Mouse (Mus musculus) kidney, postnatal 36 days (tissue): Measurements from ENCODE around the gene Nyap2.
"Not testable (repeated sequence)": the region's sequence is repeated elsewhere in the genome, so short reads cannot be mapped to it uniquely, and the experiment has no call there.

Source experiments
- DNase-seq, 2 experiments: peaks; one replicate each; pipeline ENCODE4 v3.0.0; 2021 to 2022; ENCODE audit warnings: mixed read lengths in 2 of 2

Nyap2 gene

DNA sequence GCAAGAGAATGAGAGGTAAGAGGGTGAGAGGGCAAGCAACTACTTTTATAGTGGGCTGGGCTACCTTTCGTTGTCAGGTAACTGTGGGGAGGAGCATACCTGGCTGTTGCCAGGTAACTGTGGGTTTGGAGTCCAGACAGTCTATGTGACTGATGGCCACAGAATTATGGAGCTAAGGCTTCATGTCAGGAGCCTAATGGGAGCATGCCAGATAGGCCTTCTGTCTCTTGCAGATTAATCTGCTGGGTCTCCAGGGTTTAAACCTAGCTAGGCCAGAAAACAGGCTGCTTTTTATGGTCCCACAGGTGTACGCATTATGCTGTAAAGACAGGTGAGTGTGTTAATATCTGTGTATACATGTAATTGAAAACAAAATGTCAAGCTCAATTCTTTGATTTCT is 132.8 kb downstream of the Nyap2 start:
- no peak for DNase-seq

DNA sequence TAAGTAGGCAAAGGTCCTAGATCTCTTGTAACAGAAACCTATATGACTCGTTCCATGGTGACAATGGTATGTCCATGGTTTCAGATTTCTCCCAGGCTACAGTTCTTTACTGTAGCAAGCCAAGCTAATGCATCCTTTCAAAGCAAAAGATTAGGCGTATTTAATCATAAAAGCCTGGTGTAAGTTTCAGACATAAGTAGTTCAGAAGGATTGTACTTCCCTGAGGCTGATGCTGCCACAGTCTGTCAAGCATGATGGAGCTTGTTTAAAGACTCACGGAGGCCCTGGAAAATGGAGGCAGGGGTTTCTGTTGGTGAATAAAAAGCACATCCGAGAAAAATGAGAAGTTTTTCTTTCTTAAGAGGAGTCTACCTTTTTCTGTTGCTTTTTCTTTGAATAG is 134.7 kb downstream of the Nyap2 start:
- DNase-seq: no peak

GRCm38 (mm10) chr1:81219790-81220189 is 143.0 kb downstream of the Nyap2 start:
- DNase-seq: no peak

DNA sequence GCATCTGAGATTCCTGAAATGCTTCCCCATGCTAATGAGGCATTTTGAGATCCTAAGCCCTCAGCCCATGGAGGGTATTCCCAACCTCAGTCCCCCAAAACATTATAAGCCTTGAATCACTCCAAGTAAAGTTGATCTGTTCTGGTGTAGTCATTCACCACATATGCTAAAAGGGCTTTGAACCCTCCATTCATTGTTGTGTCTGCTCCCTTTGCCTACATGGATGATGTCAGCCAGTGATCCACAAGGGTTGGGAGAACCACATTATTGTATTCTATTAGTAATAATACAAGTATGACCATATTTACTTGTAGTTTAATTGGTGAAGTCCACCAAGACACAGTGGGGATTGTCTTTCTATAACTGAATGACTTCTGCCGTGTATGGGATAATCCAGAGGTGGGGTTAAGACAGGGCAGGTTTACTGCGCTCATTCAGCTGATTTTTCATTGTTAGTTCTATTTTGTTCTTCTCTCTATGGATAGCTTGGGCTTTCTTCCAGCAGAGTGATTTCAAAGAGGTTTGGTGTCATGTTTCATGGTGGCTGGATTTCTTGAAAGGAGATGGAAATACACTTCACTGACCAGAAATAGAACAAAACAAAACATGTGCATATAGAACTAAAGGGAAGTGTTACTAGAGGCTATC is 155.1 kb downstream of the Nyap2 start:
- no peak for DNase-seq

DNA sequence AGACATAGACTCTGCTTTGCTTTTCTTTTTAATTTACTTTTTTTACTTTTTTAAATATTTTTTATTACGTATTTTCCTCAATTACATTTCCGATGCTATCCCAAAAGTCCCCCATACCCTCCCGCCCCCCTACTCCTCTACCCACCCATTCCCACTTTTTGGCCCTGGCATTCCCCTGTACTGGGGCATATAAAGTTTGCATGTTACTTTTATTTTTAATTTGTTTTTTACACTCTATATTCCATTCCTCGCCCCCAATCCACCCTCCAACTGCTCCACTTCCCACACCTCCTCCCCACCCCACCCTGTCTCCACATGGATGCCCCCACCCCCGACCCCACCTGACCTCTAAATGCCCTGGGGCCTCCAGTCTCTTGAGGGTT is 155.6 kb downstream of the Nyap2 start:
- not testable (repeated sequence) for DNase-seq

GRCm38 (mm10) chr1:81248447-81249205 is 171.9 kb downstream of the Nyap2 start:
- no peak for DNase-seq

DNA sequence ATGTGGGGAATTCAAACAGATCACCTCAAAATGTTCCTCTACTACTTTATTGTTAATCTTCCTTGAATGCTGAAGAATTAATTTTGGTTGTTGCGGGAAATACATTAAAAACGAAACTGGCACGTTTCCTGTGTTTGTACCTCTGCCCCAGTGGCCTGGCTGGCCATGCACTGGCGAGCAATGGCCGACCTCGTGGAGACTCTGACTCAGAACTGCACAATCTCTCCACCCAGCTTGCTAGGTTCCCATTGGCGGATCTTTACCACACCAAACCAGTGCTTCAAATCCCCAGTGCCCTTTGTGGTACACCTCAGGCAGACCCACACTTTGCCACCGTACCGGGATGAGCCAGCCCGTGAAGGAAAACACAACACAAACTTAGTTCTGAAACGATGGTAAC is 173.3 kb downstream of the Nyap2 start:
- no peak for DNase-seq

DNA sequence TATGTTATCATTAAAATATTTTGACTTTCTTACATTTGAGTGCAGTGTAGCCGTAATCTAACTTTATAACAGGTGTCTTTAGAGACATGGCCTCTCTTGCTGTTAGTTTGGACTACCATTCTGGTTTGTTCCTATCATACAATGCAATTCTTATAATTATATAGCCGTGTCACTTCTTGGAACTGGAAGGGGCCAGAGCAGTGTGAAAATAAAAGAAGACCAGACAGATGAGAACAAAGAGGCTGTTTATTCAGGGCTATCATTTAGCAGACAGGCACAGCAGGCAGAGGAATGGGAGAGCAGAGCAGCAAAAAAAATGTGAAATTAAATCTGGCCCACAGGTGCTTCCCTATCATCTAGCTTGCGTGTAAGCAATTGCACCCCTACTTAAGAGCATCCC is 189.7 kb downstream of the Nyap2 start:
- no peak for DNase-seq

DNA sequence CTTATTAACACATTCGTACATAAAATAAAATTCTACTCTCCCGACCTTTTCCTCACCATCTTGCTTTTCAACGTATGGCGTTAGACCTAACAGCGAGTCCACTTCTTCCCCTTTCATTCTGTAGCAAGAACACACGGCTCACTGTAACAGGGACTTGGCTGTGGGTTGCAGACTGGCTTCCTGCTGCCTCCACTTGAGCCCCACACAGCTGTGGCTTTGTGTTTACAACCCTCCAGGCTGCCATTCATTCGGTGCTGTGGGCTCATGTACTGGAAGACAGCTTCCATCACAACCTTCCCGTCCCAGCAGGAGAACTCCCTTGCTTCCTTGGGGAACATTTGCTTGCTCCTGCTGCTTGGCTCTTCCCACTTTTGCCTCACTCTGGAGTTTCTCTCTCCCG is 204.2 kb downstream of the Nyap2 start:
- no peak for DNase-seq

- DNase-seq: no peak
These were observed 208.9 kb downstream of the Nyap2 start for GRCm38 (mm10) chr1:81285633-81286032.

- peak in 1 of 2 experiments; percentile 2 for DNase-seq
These were observed 210.3 kb downstream of the Nyap2 start for GRCm38 (mm10) chr1:81287088-81287487.

DNA sequence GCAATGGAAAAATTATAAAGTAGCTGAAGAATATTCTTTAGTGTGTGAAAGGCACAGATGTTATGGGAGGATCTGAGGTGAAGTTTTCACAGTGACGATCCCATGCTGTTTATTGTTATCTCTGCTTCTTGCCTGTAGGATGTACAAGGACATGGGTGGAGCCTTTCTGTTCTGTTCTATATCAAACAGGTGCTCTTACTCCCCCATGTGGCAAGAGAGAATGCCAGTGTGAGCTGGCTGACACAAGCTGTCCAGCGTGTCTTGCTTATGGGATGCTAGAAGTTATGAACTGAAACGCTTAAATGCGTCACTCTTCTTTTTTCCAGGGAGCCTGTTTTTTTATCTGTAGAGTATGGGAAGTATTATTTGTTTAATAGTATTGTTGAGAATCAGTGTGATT is 224.0 kb downstream of the Nyap2 start:
- DNase-seq: peak in 1 of 2 experiments; percentile 18

GRCm38 (mm10) chr1:81301661-81302060 is 224.9 kb downstream of the Nyap2 start:
- peak; percentile 28 to 56 for DNase-seq

- no peak for DNase-seq
These were observed 226.6 kb downstream of the Nyap2 start for GRCm38 (mm10) chr1:81303389-81303788.

DNA sequence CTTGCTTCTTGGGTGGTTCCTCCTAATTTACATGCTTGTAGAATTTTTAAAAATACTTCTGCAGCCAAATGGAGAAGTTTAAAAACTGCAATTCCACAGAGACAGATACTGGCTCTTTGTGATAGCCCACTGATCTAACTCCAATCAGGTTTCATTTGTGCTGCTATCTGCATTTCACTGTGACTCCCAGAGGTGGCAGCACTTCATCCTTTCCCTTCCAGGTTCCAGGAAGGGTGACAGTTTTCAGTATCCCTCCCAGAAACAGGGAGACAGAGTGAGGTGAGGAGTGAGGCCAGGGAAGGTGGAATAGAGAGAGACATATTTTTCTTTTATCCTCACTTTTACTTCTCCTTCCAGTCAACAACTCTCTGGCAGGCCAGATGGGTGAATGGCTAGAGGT is 230.7 kb downstream of the Nyap2 start:
- DNase-seq: peak in 1 of 2 experiments; percentile 2

GRCm38 (mm10) chr1:81307934-81308333 is 231.2 kb downstream of the Nyap2 start:
- DNase-seq: no peak

- peak; percentile 50 to 79 for DNase-seq
These were observed 233.4 kb downstream of the Nyap2 start for GRCm38 (mm10) chr1:81310087-81310626.

DNA sequence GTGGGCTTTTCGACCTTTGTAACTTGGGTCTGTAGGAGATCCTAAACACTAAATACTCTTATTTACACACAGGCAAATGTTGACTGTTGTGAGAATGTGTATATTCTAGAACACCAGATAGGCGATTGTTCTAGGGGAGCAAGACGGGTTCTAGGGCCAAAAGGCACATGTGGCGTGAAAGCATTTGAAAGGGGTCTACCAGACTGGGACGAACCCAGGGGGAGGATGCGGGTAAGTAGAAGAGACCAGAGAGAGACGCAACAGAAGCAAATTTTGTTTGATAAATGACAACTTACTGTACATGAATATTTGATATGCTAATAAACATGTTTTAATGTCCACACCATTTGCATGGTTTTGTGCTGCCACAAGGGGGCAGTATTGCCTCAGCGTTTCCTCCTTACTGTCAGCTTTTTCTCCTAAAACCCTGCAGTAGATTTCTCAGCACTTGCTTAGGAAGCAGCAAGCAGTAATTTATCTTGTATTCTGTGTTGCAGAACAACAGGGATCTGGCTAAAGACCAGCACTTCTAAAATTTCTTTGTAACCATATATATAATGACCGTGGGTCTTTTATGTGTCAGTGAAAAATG is 239.7 kb downstream of the Nyap2 start:
- peak; percentile 38 to 82 for DNase-seq

GRCm38 (mm10) chr1:81316995-81317413 is 240.3 kb downstream of the Nyap2 start:
- DNase-seq: no peak

- no peak for DNase-seq
These were observed 311.0 kb downstream of the Nyap2 start for GRCm38 (mm10) chr1:81387722-81388121.
